Mouse (Mus musculus) neural tube, embryonic 12.5 days (tissue): ENCODE results near the gene Hes5. TPM values are rescaled to one million over a fixed set of nuclear protein-coding genes. Genes with fewer than 3 reads are reported as not detected.
A peak's percentile ranks its signal among the peaks of the same experiment; 100 is the strongest.

Experiments used
- ATAC-seq: fragments of 200-750 bp; cut with Nextera tagmentation; 2 replicates; pipeline ENCODE4 v1.8.0; 2017; ENCODE audit warnings: low read depth, mild to moderate bottlenecking, moderate TSS enrichment, moderate library complexity; ENCODE audit not compliant: low FRiP score
- H3K27ac ChIP-seq: fragments of 300-500 bp; sonication (generic); 2 replicates; pipeline ENCODE4 v1.5.1; 2016
- H3K27me3 ChIP-seq: fragments of 300-500 bp; sonication (generic); replicated peaks from 2 replicates; pipeline ENCODE4 v1.6.1; 2016; ENCODE audit warnings: mild to moderate bottlenecking
- H3K36me3 ChIP-seq: fragments of 300-500 bp; sonication (generic); 2 replicates; pipeline ENCODE4 v1.6.1; 2016; ENCODE audit warnings: mild to moderate bottlenecking
- H3K4me1 ChIP-seq: fragments of 300-500 bp; sonication (generic); 2 replicates; pipeline ENCODE4 v1.6.1; 2016
- H3K4me2 ChIP-seq: fragments of 300-500 bp; sonication (generic); replicated peaks from 2 replicates; pipeline ENCODE4 v1.6.1; 2016; ENCODE audit warnings: mild to moderate bottlenecking
- H3K4me3 ChIP-seq: fragments of 300-500 bp; sonication (generic); 2 replicates; pipeline ENCODE4 v1.5.1; 2016
- H3K9ac ChIP-seq: fragments of 300-500 bp; sonication (generic); 2 replicates; pipeline ENCODE4 v1.6.1; 2016; ENCODE audit warnings: mild to moderate bottlenecking
- H3K9me3 ChIP-seq: fragments of 300-500 bp; sonication (generic); 2 replicates; pipeline ENCODE4 v1.6.1; 2016; ENCODE audit warnings: mild to moderate bottlenecking
- WGBS: fragments of 180-500 bp; shearing (Covaris S2); methylation state at CpG from one replicate; pipeline ENCODE4 v1.1.7; 2016; 5-methylcytosine and 5-hydroxymethylcytosine counted together
- polyA plus RNA-seq: library from polyadenylated mRNA; unstranded; fragments of >200 nt; fragmentation: Nextera tagmentation; extraction: Ambion mirVana; gene quantifications from 2 replicates; pipeline ENCODE4 v1.2.1, GENCODE M21; 2016

Gene Hes5
- polyA plus RNA-seq, 1 experiment from 2014 or later, result 396 TPM

DNA sequence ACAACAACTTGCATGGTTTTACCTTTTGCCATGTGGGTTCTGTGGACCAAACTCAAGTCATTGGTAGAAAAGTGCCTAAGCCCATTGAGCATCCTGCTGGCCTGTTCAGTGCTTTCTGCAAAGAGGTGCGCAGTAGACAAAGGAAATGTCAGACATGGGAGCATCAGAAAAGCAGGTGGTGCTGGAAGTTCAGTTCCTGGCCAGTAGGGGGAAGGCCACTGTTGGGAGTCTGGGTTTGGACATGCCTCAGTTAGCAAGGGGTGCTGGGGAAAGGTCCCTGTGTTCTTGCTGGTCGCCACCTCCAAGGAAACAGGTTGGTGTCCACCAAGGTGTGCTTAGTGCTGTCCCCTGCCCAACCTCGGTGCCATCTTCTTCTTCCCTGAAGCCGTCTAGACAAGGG is 19.4 kb downstream of the Hes5 start:
- Histone ChIP-seq H3K4me1 (peaks cover 5% of the 10 kb centered on the region; the same call in 1 of the 2 replicates), H3K27ac (no peak overlapping the region), H3K36me3 (peaks cover 64% of the 10 kb centered on the region), H3K27me3 (peaks cover 14% of the 10 kb centered on the region; the same call in 1 of the 2 replicates), H3K9ac (no peak overlapping the region), H3K9me3 (no peaks in the 10 kb centered on the region), H3K4me2 (no peak overlapping the region), H3K4me3 (no peak overlapping the region)
- 96% methylated on average over 4 of the region's 4 CpGs for WGBS
- no peak for ATAC-seq

DNA sequence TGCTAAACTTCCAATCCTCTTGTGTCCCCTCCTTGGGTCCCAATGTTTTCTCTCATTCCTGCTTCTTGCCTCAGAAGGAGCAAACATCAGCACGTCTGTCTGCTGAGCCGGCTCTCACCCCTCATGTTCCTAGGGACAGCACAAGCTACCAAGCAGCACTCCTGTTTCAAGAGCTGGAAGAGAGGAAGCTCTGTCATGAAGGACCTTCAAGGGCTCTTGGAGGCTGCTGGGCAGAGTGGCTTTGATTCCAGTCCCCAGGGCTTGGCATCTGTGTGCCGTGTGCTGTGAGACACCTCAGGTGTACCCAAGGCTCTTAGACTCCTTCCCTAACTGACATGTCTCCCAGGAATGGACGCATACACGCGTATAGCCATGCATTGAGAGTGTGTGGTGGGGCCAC is 20.4 kb downstream of the Hes5 start:
- ATAC-seq, result no peak

DNA sequence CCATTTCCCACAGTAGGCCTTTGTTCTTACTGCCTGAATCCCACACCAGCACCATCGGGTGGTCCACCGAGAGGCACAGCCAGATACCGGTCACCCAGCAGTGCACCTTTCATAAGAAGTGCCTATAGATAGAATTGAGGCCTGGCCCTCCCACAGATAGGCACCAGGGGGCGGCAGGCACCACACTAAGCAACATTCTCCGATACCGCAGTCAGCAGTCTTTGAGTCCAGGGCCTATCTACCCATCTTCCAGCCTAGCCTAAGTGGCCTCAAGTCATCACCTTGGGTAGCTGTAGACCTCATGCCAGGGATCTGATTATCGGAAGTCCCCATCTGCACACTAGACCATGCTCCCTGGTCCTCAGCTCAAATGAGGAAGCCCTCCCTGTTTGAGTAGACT is 20.8 kb downstream of the Hes5 start:
- ATAC-seq, result peak; percentile 51
- H3K9ac ChIP-seq, result no peak overlapping the region
- H3K4me3 ChIP-seq, result no peak overlapping the region
- peaks cover 50% of the 10 kb centered on the region for H3K36me3 ChIP-seq
- 65% methylated on average over 7 of the region's 7 CpGs for WGBS
- H3K9me3 ChIP-seq, result no peaks in the 10 kb centered on the region
- H3K4me1 ChIP-seq, result peaks cover 13% of the 10 kb centered on the region
- H3K27ac ChIP-seq, result no peak overlapping the region
- H3K4me2 ChIP-seq, result no peak overlapping the region
- peaks cover 17% of the 10 kb centered on the region; the same call in 1 of the 2 replicates for H3K27me3 ChIP-seq

More for the DNA sequence above, 20.4 kb downstream of the Hes5 start:
- H3K9me3 ChIP-seq, result no peaks in the 10 kb centered on the region
- H3K4me2 ChIP-seq, result no peak overlapping the region
- H3K9ac ChIP-seq, result no peak overlapping the region
- peaks cover 10% of the 10 kb centered on the region for H3K4me1 ChIP-seq
- H3K36me3 ChIP-seq, result peaks cover 54% of the 10 kb centered on the region
- no peak overlapping the region for H3K27ac ChIP-seq
- peaks cover 14% of the 10 kb centered on the region; the same call in 1 of the 2 replicates for H3K27me3 ChIP-seq
- 91% methylated on average over 6 of the region's 6 CpGs for WGBS
- no peak overlapping the region for H3K4me3 ChIP-seq

DNA sequence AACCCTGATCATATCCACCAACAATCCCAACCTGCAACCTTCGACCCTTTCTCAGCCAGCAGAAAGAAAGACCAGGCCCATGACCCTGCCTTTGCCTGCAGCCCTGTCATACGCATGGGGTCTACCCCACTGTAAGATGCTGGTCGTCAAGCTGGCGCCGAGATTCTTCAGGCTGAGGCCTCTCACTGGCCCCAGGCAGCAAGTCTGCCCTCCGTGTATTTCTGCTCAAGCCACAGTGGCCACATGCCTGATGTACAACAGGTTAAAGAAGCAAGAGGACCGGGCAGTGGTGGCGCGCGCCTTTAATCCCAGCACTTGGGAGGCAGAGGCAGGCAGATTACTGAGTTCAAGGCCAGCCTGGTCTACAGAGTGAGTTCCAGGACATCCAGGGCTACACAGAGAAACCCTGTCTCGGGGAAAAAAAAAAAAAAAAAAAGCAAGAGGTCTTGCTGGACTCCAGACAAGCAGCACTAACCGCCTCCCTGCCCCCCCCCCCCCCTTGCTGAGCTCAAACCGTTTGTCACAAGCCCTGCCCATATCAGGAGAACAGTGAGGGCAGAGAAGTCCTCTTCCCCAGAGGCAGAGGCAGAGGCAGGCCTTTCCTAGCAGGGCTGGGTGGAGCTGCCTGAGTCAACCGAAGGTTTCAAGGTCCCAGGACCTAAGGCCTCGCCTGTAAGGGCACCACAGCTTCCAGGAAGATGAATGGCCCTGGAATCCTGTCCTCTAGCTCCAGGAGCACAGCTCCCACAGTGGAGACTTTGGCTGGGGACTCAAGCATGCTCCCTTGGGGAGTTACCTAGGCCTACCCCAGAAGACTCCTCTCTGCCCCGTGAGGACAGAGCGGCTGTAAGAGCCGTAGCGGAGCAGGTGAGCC is 21.8 kb downstream of the Hes5 start:
- peaks cover 40% of the 10 kb centered on the region for H3K36me3 ChIP-seq
- peaks cover 16% of the 10 kb centered on the region for H3K4me1 ChIP-seq
- no peak overlapping the region for H3K9ac ChIP-seq
- H3K27me3 ChIP-seq, result peaks cover 20% of the 10 kb centered on the region; the same call in 1 of the 2 replicates
- H3K4me3 ChIP-seq, result no peak overlapping the region
- WGBS, result 73% methylated on average over 19 of the region's 19 CpGs
- no peaks in the 10 kb centered on the region for H3K9me3 ChIP-seq
- H3K27ac ChIP-seq, result no peak overlapping the region
- no peak for ATAC-seq
- no peak overlapping the region for H3K4me2 ChIP-seq

DNA sequence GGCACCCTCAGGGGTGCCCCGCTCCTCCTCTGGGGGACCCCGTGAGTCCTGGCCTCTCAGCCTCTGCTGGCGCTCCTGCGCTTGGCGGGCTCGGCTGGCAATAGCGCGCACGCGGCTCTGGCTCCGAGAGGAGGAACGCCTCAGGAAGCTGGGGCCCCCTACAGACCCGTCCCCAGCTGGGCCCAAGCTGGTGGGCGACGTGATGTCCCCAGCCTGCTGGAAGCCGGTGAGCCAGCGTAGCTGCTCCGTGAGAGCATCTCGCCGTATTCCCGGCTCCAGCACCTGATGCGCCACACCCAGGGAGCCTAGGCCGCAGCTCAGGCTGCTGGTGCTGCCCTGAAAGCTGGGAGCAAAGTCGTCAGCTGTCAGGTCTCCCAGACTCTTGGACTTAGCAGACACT is 23.0 kb downstream of the Hes5 start:
- Histone ChIP-seq H3K9ac (peak overlapping the region; percentile 26; the same call in 1 of the 2 replicates), H3K9me3 (no peaks in the 10 kb centered on the region), H3K27ac (no peak overlapping the region), H3K4me2 (peak overlapping the region; percentile 27), H3K4me1 (peaks cover 16% of the 10 kb centered on the region), H3K36me3 (peaks cover 27% of the 10 kb centered on the region), H3K4me3 (no peak overlapping the region), H3K27me3 (peaks cover 20% of the 10 kb centered on the region; the same call in 1 of the 2 replicates)
- WGBS, result 22% methylated on average over 24 of the region's 24 CpGs
- ATAC-seq, result peak; percentile 10; the same call in 1 of the 2 replicates

DNA sequence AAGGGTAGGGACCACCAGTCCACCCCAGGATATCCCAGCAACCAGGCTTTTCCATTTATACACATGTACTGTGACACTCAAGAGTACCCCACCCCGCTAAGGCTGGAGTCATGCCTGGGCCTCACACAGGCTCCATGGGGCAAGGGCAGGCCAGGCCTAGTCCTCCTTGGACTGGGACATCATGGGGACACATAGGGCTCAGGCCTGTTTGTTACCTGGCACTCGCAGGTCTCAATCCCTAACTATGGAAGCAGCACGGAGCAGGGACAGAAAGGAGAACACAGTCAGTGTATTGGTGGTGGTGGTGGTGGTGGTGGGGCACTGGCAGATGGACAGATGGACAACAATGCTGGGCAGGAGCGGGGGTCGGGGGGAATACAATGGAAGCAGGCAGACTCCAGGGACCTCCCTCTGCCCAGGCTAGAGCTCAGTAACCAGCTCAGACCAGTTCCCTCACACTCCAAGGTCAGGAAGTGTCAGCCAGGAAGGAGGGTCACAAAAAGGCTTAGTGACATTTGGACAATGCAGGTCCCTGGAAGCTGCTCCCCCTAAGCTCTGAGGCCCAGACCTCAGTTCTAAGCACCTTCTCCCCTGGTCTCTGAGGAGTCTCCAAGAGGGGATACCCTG is 24.5 kb downstream of the Hes5 start:
- Histone ChIP-seq H3K36me3 (peaks cover 13% of the 10 kb centered on the region), H3K9ac (no peak overlapping the region), H3K27ac (no peak overlapping the region), H3K4me2 (0 out of 2 replicates have a peak overlapping the region, but pooled peaks have one; percentile 37), H3K27me3 (peaks cover 20% of the 10 kb centered on the region; the same call in 1 of the 2 replicates), H3K9me3 (no peaks in the 10 kb centered on the region), H3K4me1 (peaks cover 16% of the 10 kb centered on the region), H3K4me3 (no peak overlapping the region)
- ATAC-seq, result no peak
- WGBS, result 74% methylated on average over 5 of the region's 5 CpGs

DNA sequence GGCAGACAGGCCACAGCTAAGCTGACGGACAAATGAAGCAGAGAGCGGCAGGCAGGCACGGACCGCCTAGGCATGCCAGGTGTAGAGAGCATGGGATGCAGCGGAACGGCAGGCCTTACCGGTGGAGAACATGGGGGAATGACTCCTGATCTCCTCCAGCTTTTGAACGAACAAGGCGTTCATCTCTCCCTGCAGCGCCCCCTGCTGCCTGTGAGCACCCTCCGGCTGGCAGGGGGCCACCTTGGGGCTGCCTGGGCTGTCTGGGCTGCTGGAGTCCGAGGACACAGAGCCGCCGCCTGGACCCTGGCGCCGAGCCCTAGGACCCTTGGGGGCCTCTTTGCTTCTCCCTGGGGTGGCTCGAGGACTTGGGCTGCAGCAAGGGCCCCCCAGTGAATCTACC is 25.4 kb downstream of the Hes5 start:
- WGBS, result 18% methylated on average over 17 of the region's 17 CpGs
- H3K4me1 ChIP-seq, result peaks cover 16% of the 10 kb centered on the region
- H3K36me3 ChIP-seq, result peaks cover 4% of the 10 kb centered on the region
- no peak overlapping the region for H3K27ac ChIP-seq
- H3K9ac ChIP-seq, result no peak overlapping the region
- peaks cover 20% of the 10 kb centered on the region; the same call in 1 of the 2 replicates for H3K27me3 ChIP-seq
- no peaks in the 10 kb centered on the region for H3K9me3 ChIP-seq
- peak overlapping the region; percentile 37 for H3K4me2 ChIP-seq
- no peak overlapping the region for H3K4me3 ChIP-seq
- no peak for ATAC-seq

DNA sequence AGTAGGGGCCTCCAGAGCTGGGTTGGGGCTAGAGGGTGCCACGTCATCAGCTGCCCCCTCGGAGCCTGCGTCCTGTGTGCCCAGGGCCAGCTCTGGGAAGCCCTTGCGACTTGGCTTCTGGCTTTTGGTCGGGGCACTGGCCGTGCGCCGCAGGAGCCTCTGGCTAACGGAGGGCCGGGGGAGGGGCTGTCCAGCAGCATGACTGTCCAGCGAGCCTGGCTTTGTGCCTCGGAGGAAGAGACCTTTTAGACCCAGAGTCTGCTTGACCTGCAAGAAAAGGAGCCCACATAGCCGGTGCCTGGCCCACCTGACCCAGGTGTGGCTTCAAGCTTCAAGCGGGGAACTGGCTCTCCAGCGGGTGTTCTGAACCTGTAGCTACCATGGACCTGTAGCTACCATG is 26.0 kb downstream of the Hes5 start:
- no peak for ATAC-seq
- no peak overlapping the region for H3K9ac ChIP-seq
- H3K4me2 ChIP-seq, result no peak overlapping the region
- H3K4me3 ChIP-seq, result no peak overlapping the region
- H3K4me1 ChIP-seq, result peaks cover 16% of the 10 kb centered on the region
- H3K27ac ChIP-seq, result no peak overlapping the region
- no peaks in the 10 kb centered on the region for H3K36me3 ChIP-seq
- no peaks in the 10 kb centered on the region for H3K9me3 ChIP-seq
- H3K27me3 ChIP-seq, result peaks cover 20% of the 10 kb centered on the region; the same call in 1 of the 2 replicates
- 73% methylated on average over 15 of the region's 15 CpGs for WGBS

DNA sequence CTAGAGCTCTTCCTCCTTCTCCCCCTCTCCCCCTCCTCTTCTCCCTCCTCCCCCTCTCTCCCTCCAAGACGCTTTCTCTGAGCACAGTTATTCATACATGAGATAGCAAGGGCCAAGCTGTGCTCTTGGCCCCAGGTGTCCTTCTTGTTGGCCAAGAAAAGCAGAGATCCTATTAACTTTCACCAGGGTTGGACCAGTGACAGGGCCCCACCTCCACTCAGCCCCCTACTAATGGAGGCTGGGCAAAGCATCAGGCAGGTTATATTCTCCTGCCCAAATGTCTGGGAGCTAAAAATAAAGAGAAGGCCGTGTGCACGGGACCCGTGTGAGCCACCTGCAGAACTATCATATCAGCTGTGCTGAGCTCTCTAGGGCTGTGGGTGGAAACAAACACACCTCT is 34.2 kb downstream of the Hes5 start:
- no peak overlapping the region for H3K4me3 ChIP-seq
- H3K36me3 ChIP-seq, result no peaks in the 10 kb centered on the region
- WGBS, result 79% methylated on average over 4 of the region's 4 CpGs

DNA sequence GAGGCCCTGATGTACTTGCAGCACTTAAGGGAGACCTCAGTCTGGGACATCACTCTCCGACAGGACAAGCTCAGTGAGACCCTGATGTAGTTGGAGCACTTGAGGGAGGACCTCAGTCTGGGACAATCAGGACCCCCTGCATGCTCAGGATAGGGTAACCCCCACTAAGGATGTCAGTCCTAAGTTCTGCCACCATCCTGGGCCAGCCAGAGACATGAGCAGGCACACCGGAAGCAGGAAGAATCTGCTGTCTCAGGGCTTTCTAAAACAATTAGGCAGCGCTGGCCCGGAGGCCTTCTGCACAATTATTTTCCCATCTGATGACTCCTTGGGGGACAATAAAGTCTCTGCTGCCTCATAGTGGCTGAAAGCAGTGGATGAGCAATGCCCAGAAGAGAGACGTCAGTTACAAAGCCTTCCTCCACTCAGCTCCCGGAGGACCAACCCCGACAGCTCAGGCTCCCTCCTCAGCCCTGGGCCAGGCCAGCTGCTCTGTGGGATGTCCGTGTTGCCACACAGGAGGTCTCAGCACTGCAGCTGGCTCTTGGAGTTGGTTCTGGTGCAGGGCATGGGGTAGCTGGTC is 35.9 kb downstream of the Hes5 start:
- H3K4me3 ChIP-seq, result no peak overlapping the region
- no peak overlapping the region for H3K27ac ChIP-seq
- peak; percentile 75 for ATAC-seq
- no peaks in the 10 kb centered on the region for H3K36me3 ChIP-seq
- WGBS, result 24% methylated on average over 8 of the region's 8 CpGs
- H3K9me3 ChIP-seq, result no peaks in the 10 kb centered on the region
- no peaks in the 10 kb centered on the region; the same call in none of the 2 replicates for H3K27me3 ChIP-seq
- H3K4me2 ChIP-seq, result 0 out of 2 replicates have a peak overlapping the region, but pooled peaks have one; percentile 21
- H3K4me1 ChIP-seq, result peaks cover 20% of the 10 kb centered on the region; the same call in 1 of the 2 replicates
- H3K9ac ChIP-seq, result no peak overlapping the region

More for the DNA sequence above, 34.2 kb downstream of the Hes5 start:
- H3K4me1 ChIP-seq, result peaks cover 20% of the 10 kb centered on the region; the same call in 1 of the 2 replicates
- no peaks in the 10 kb centered on the region; the same call in none of the 2 replicates for H3K27me3 ChIP-seq
- H3K27ac ChIP-seq, result no peak overlapping the region
- H3K9me3 ChIP-seq, result no peaks in the 10 kb centered on the region
- ATAC-seq, result no peak
- no peak overlapping the region for H3K9ac ChIP-seq
- no peak overlapping the region for H3K4me2 ChIP-seq

DNA sequence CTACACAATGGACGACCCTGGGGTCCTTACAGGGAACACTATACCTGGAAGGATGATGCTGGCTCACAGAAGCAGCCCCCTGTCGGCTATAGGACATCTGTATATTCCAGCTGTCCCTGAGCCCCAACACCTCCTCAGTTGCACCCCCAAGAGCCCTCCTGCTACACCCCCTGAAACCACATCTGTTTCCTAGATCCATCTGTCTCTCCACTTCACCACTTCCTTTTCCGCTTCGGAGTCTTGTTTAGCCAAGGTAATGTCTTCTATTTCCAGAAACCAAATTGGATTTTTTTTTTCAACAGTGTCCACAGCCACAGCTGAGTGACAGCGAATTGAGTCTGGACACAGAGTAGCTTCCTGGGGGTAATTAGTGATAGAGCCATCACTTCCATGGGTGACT is 38.7 kb downstream of the Hes5 start:
- Histone ChIP-seq H3K9me3 (no peaks in the 10 kb centered on the region), H3K36me3 (no peaks in the 10 kb centered on the region), H3K4me2 (no peak overlapping the region), H3K4me3 (no peak overlapping the region), H3K27ac (no peak overlapping the region), H3K4me1 (peaks cover 18% of the 10 kb centered on the region; the same call in 1 of the 2 replicates), H3K27me3 (no peaks in the 10 kb centered on the region), H3K9ac (no peak overlapping the region)
- WGBS, result 87% methylated on average over 5 of the region's 5 CpGs
- no peak for ATAC-seq

DNA sequence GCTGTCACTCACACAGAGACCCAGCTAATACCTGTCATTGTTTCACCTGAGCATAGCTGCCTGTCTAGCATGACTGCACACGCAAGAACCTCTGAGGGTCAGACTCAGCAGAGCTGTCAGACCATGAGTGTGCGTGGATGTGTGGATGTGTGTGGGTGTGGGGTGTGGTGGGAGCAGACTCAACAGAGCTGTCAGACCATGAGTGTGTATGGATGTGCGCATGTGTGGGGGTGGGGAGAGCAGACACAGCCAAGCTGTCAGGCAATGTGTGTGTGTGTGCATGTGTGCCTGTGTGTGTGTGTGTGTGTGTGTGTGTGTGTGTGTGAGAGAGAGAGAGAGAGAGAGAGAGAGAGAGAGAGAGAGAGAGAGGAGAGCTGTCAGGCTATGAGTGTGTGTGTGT is 44.6 kb downstream of the Hes5 start:
- no peaks in the 10 kb centered on the region for H3K9me3 ChIP-seq
- WGBS, result 89% methylated on average over 3 of the region's 3 CpGs
- H3K27ac ChIP-seq, result no peak overlapping the region
- no peak overlapping the region for H3K9ac ChIP-seq
- H3K36me3 ChIP-seq, result no peaks in the 10 kb centered on the region
- ATAC-seq, result no peak
- no peak overlapping the region for H3K4me2 ChIP-seq
- peaks cover 4% of the 10 kb centered on the region; the same call in 1 of the 2 replicates for H3K27me3 ChIP-seq
- H3K4me1 ChIP-seq, result no peaks in the 10 kb centered on the region
- no peak overlapping the region for H3K4me3 ChIP-seq
